Mouse (Mus musculus): ENCODE results near the gene Zfp57.

GRCm38 (mm10) chr17:37049570-37050310 lies 48.8 kb downstream of the Zfp57 start:
- TF ChIP-seq CTCF (IDR thresholded peaks at IDR 0.05; ENCODE audit: control insufficient read depth, insufficient read depth, insufficient replicate concordance, low read depth, low read length) = peak; percentile 33; the same call in 1 of the 2 replicates
- TF ChIP-seq POLR2A (IDR thresholded peaks at IDR 0.05; ENCODE audit: control insufficient read depth, low read depth, low read length) = no peak
